Mouse (Mus musculus): ENCODE results near the gene Spg11. TPM values are rescaled to one million over a fixed set of nuclear protein-coding genes. Genes with fewer than 3 reads are reported as not detected.
A peak's percentile ranks its signal among the peaks of the same experiment; 100 is the strongest.

Spg11 gene
- polyA plus RNA-seq, 1 experiment from 2014 or later = 9.8 TPM

- H3K4me1 ChIP-seq = no peaks in the 10 kb centered on the region
- no peak overlapping the region for H3K4me2 ChIP-seq
- no peak for ATAC-seq (replicated peaks; ENCODE audit: low FRiP score)
- whole genome bisulfite sequencing = 93% methylated on average over 2 of the region's 2 CpGs
- H3K9ac ChIP-seq = no peak overlapping the region
- no peaks in the 10 kb centered on the region for H3K9me3 ChIP-seq (replicated peaks)
- no peak overlapping the region for H3K27ac ChIP-seq
- H3K27me3 ChIP-seq = no peaks in the 10 kb centered on the region
- H3K4me3 ChIP-seq (replicated peaks) = no peak overlapping the region
- H3K36me3 ChIP-seq = peaks cover 9% of the 10 kb centered on the region; the same call in 1 of the 2 replicates
Measured at GRCm38 (mm10) chr2:122154479-122154878, 36.3 kb upstream of the Spg11 start.

DNA sequence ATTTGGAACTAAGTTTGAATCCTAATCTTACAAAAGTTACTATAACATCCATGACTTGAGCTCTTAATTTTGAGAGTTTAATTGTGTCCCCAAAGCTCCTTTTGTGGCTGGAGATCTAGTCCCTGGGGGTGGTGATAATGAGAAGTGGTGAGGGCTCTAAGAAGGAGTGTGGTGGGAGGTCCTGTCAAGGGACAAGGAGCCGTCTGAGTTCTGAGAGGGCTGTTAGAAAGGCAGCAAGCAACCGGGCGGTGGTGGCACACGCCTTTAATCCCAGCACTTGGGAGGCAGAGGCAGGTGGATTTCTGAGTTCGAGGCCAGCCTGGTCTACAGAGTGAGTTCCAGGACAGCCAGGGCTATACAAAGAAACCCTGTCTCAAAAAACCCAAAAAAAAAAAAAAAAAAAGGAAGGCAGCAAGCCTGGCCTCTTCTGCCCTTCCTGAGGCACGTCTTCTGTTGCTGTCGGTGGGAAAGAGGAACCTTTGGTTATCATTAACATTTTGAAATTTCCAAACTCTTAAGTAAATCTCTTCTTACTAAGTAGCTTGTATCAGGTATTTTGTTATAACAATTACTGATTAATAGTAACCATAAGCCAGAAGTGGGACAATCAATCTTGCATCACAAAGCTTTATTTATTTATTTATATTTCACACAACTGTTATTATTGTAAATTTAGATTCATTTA lies 35.6 kb upstream of the Spg11 start:
- H3K9me3 ChIP-seq (replicated peaks) = no peaks in the 10 kb centered on the region
- H3K9ac ChIP-seq = no peak overlapping the region
- H3K4me3 ChIP-seq (replicated peaks) = no peak overlapping the region
- H3K4me2 ChIP-seq = no peak overlapping the region
- no peaks in the 10 kb centered on the region for H3K27me3 ChIP-seq
- no peaks in the 10 kb centered on the region for H3K4me1 ChIP-seq
- no peak for ATAC-seq (replicated peaks; ENCODE audit: low FRiP score)
- WGBS = 91% methylated on average over 7 of the region's 7 CpGs
- H3K36me3 ChIP-seq = peaks cover 9% of the 10 kb centered on the region; the same call in 1 of the 2 replicates
- H3K27ac ChIP-seq = no peak overlapping the region

GRCm38 (mm10) chr2:122152850-122153249 lies 34.7 kb upstream of the Spg11 start:
- Histone ChIP-seq H3K27me3 (no peaks in the 10 kb centered on the region), H3K4me2 (no peak overlapping the region), H3K4me1 (no peaks in the 10 kb centered on the region), H3K4me3 (replicated peaks) (no peak overlapping the region), H3K9me3 (replicated peaks) (no peaks in the 10 kb centered on the region), H3K36me3 (peaks cover 9% of the 10 kb centered on the region; the same call in 1 of the 2 replicates), H3K27ac (no peak overlapping the region), H3K9ac (no peak overlapping the region)
- 80% methylated on average over 3 of the region's 3 CpGs for WGBS
- no peak for ATAC-seq (replicated peaks; ENCODE audit: low FRiP score)

DNA sequence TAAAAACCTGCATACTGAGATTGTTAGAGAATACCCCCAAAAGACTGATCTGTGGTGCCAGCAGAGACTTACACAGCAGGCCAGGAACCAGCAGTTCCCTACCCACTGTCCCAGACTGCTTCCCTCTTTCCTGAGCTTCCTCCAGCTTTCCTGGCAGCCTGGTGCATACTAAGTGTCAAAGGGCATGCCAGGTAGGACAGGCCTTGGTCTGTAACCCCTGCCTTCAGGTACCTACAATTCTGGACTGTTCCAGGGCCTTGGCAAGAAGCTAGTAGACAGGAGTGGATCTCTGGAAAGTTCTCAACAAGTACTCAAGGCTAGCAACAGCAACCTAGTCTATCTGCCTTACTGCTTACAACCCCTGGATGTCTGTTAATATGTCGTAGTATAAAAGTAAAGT lies 33.0 kb upstream of the Spg11 start:
- Histone ChIP-seq H3K27me3 (no peaks in the 10 kb centered on the region), H3K9me3 (replicated peaks) (no peaks in the 10 kb centered on the region), H3K27ac (no peak overlapping the region), H3K36me3 (peaks cover 9% of the 10 kb centered on the region; the same call in 1 of the 2 replicates), H3K4me3 (replicated peaks) (no peak overlapping the region), H3K9ac (no peak overlapping the region), H3K4me1 (peaks cover 4% of the 10 kb centered on the region; the same call in 1 of the 2 replicates), H3K4me2 (no peak overlapping the region)
- ATAC-seq (replicated peaks; ENCODE audit: low FRiP score) = no peak
- 89% methylated on average over 1 of the region's 1 CpGs for WGBS

DNA sequence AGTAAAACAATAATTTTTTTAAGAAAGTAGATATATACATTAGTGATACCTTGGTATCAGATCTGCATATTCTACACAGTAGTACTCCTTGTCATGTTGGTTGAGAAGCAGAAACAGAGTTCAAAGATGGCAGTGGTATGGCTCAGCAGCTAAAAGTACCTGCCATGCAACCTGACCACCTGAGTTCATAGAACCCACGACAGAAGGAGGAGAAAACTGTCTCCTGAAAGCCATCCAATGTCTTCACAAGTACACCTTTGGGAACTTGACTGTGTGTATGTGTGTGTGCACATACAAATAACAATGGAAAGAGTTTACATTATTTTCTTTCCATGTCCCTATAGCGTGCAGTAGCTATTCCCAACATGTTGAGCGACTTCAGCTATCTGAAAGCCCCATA lies 31.5 kb upstream of the Spg11 start:
- no peak overlapping the region for H3K27ac ChIP-seq
- H3K36me3 ChIP-seq = peaks cover 6% of the 10 kb centered on the region; the same call in 1 of the 2 replicates
- H3K9me3 ChIP-seq (replicated peaks) = no peaks in the 10 kb centered on the region
- WGBS = 87% methylated on average over 3 of the region's 3 CpGs
- no peak overlapping the region for H3K4me2 ChIP-seq
- no peak overlapping the region for H3K9ac ChIP-seq
- no peaks in the 10 kb centered on the region for H3K27me3 ChIP-seq
- H3K4me1 ChIP-seq = peaks cover 4% of the 10 kb centered on the region; the same call in 1 of the 2 replicates
- no peak for ATAC-seq (replicated peaks; ENCODE audit: low FRiP score)
- H3K4me3 ChIP-seq (replicated peaks) = no peak overlapping the region

DNA sequence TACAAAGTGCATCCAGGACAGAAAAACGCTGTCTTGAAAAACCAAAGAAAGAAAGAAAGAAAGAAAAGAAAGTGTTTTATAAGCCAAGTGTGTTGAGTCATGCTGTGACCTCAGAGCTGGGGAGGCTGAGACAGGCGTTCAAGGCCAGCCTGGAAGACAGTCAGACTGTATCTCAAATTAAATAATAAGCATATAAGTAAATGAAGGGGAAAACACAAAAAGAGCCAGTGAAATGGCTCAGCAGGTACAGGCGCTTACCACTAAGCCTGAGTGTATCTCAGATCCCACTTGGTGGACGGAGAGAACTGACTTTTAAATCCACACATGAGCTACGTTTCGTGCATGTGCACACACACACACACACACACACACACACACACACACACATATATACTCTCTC lies 31.1 kb upstream of the Spg11 start:
- WGBS = 93% methylated on average over 6 of the region's 6 CpGs
- Histone ChIP-seq H3K4me1 (peaks cover 4% of the 10 kb centered on the region; the same call in 1 of the 2 replicates), H3K27me3 (no peaks in the 10 kb centered on the region), H3K4me2 (peak overlapping the region; percentile 86; the same call in 1 of the 2 replicates), H3K36me3 (peaks cover 6% of the 10 kb centered on the region; the same call in 1 of the 2 replicates), H3K4me3 (replicated peaks) (no peak overlapping the region), H3K9me3 (replicated peaks) (no peaks in the 10 kb centered on the region), H3K9ac (no peak overlapping the region), H3K27ac (no peak overlapping the region)
- ATAC-seq (replicated peaks; ENCODE audit: low FRiP score) = no peak

DNA sequence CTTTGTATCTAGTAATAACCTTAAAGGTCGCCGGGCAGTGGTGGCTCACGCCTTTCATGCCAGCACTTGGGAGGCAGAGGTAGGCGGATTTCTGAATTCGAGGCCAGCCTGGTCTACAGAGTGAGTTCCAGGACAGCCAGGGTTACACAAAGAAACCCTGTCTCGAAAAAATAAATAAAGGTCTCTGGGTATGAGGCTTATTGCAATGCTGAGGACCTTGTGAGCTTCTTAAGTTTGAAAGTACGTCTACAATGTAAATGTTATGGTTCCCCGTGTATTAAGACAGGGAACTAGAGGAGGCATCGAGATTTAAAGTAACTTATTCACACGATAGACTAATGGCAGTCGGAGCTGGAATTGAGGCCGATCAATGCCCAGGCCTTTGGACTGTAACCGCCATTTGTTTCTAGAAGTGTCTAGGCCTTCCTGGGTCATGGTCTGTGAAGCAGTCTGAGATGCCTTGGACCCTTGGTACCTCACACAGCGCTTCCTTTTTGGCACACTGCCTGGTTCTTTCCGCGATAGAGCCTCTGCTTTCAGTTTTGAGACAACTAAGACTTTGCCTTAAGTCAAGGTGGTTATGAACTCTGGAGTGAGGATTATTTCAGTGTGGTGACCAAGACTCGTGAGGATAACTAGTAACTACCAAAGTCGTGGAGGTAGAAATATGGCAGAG lies 30.2 kb upstream of the Spg11 start:
- peak overlapping the region; percentile 69 for H3K4me3 ChIP-seq (replicated peaks)
- H3K36me3 ChIP-seq = peaks cover 6% of the 10 kb centered on the region; the same call in 1 of the 2 replicates
- peak overlapping the region; percentile 81 for H3K27ac ChIP-seq
- H3K9ac ChIP-seq = peak overlapping the region; percentile 65
- ATAC-seq (replicated peaks; ENCODE audit: low FRiP score) = no peak; the same call in 1 of the 2 replicates
- no peaks in the 10 kb centered on the region for H3K9me3 ChIP-seq (replicated peaks)
- H3K4me1 ChIP-seq = peaks cover 4% of the 10 kb centered on the region; the same call in 1 of the 2 replicates
- peak overlapping the region; percentile 86 for H3K4me2 ChIP-seq
- WGBS = 23% methylated on average over 18 of the region's 18 CpGs
- H3K27me3 ChIP-seq = no peaks in the 10 kb centered on the region

- Histone ChIP-seq H3K9me3 (replicated peaks) (no peaks in the 10 kb centered on the region), H3K4me2 (peak within 1 kb of the TSS; percentile 86), H3K36me3 (peaks cover 6% of the 10 kb centered on the region; the same call in 1 of the 2 replicates), H3K4me3 (replicated peaks) (peak within 1 kb of the TSS; percentile 69), H3K4me1 (peaks cover 4% of the 10 kb centered on the region; the same call in 1 of the 2 replicates), H3K27me3 (no peaks in the 10 kb centered on the region), H3K9ac (peak within 1 kb of the TSS; percentile 65), H3K27ac (peak within 1 kb of the TSS; percentile 81)
- under 1% methylated on average over 40 of the region's 40 CpGs for WGBS
- ATAC-seq (replicated peaks; ENCODE audit: low FRiP score) = peak; percentile 99
Measured at GRCm38 (mm10) chr2:122147508-122148241, 29.5 kb upstream of the Spg11 start, which contains the start of gene B2m. B2m (plus strand) TSS chr2:122147686.

- Histone ChIP-seq H3K4me1 (peaks cover 4% of the 10 kb centered on the region; the same call in 1 of the 2 replicates), H3K4me3 (replicated peaks) (no peak overlapping the region), H3K4me2 (peak overlapping the region; percentile 86; the same call in 1 of the 2 replicates), H3K9me3 (replicated peaks) (no peaks in the 10 kb centered on the region), H3K27ac (0 out of 2 replicates have a peak overlapping the region, but pooled peaks have one; percentile 3), H3K9ac (no peak overlapping the region), H3K27me3 (no peaks in the 10 kb centered on the region), H3K36me3 (peaks cover 6% of the 10 kb centered on the region; the same call in 1 of the 2 replicates)
- 76% methylated on average over 6 of the region's 6 CpGs for whole genome bisulfite sequencing
- no peak for ATAC-seq (replicated peaks; ENCODE audit: low FRiP score)
Measured at GRCm38 (mm10) chr2:122146687-122147086, 28.5 kb upstream of the Spg11 start.

GRCm38 (mm10) chr2:122145756-122146155 lies 27.6 kb upstream of the Spg11 start:
- 71% methylated on average over 4 of the region's 4 CpGs for WGBS
- no peak overlapping the region for H3K9ac ChIP-seq
- no peak overlapping the region for H3K4me3 ChIP-seq (replicated peaks)
- no peaks in the 10 kb centered on the region for H3K27me3 ChIP-seq
- no peaks in the 10 kb centered on the region for H3K9me3 ChIP-seq (replicated peaks)
- no peak overlapping the region for H3K27ac ChIP-seq
- H3K4me2 ChIP-seq = no peak overlapping the region
- peaks cover under 1% of the 10 kb centered on the region; the same call in 1 of the 2 replicates for H3K36me3 ChIP-seq
- ATAC-seq (replicated peaks; ENCODE audit: low FRiP score) = no peak
- H3K4me1 ChIP-seq = peaks cover 4% of the 10 kb centered on the region; the same call in 1 of the 2 replicates

DNA sequence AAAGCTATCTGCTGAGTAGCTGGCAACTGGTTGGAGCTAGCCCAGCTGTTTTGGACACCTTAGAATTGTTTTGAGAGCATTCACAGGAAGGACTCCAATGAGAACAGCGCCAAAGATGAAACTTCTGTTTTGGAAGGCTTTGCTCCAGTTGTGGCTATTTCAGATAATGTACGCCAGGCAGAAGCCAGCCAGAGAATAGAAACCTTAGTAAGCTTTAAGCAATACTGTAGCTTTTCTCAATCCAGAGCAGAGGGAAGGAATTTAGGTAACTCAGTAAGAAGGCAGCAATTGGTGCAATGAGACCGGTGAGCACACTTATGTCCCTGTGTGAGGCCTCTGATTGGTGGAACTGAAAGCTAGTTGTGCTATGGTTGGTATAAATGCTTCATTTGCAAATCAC lies 24.9 kb upstream of the Spg11 start:
- no peaks in the 10 kb centered on the region for H3K36me3 ChIP-seq
- ATAC-seq (replicated peaks; ENCODE audit: low FRiP score) = no peak
- H3K27me3 ChIP-seq = no peaks in the 10 kb centered on the region
- no peak overlapping the region for H3K27ac ChIP-seq
- 91% methylated on average over 3 of the region's 3 CpGs for WGBS
- no peak overlapping the region for H3K4me2 ChIP-seq
- H3K4me1 ChIP-seq = peaks cover 4% of the 10 kb centered on the region; the same call in 1 of the 2 replicates
- no peaks in the 10 kb centered on the region for H3K9me3 ChIP-seq (replicated peaks)
- H3K4me3 ChIP-seq (replicated peaks) = no peak overlapping the region
- no peak overlapping the region for H3K9ac ChIP-seq
